Mouse (Mus musculus): ENCODE data around the gene Gorasp1.

Gorasp1 gene

GRCm38 (mm10) chr9:119937005-119937773 is at the start of gene Gorasp1, which contains the start of gene Ttc21a:
Gene Gorasp1 (minus strand): TSS chr9:119937565.
Gene Ttc21a (plus strand): TSS chr9:119937606.
- DNase-seq = peak; percentile 98

- peak; percentile 43 for DNase-seq
These were observed 48.7 kb upstream of the Gorasp1 start for GRCm38 (mm10) chr9:119985881-119986574.

DNA sequence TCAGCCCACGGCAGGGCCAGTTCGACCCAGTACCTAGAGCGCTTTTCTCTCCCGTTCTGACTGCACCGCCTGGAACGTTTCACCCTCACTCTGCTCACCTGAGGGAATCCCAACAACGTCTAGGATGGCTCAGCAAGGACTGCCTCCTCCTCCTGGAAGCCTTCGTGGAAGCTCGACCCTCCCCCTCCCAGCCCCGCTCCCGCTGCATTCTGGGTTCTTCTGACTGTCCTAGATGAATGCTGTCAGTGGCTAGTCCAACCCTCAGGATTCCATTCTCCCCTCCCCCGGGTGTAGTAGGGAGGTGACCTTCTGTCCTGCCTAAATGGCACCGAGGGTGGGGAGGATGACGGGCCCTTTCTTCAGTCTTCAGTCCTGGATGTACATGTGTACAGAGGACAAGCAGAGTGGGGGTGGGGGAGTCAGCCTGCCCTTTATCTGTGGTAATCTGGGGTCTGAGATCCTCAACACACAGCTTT is 47.2 kb upstream of the Gorasp1 start, which contains the start of gene Csrnp1:
Csrnp1 (minus strand) TSS at position 123 of the 476 bp plus-strand sequence.
- peak; percentile 66 for DNase-seq

- DNase-seq = peak; percentile 90
These were observed 46.5 kb upstream of the Gorasp1 start for GRCm38 (mm10) chr9:119983585-119984535.

GRCm38 (mm10) chr9:119982956-119983551 is 45.7 kb upstream of the Gorasp1 start:
- DNase-seq = peak; percentile 41

GRCm38 (mm10) chr9:119982241-119982811 is 45.0 kb upstream of the Gorasp1 start:
- peak; percentile 62 for DNase-seq

GRCm38 (mm10) chr9:119981183-119982179 is 44.1 kb upstream of the Gorasp1 start:
- peak; percentile 91 for DNase-seq

DNA sequence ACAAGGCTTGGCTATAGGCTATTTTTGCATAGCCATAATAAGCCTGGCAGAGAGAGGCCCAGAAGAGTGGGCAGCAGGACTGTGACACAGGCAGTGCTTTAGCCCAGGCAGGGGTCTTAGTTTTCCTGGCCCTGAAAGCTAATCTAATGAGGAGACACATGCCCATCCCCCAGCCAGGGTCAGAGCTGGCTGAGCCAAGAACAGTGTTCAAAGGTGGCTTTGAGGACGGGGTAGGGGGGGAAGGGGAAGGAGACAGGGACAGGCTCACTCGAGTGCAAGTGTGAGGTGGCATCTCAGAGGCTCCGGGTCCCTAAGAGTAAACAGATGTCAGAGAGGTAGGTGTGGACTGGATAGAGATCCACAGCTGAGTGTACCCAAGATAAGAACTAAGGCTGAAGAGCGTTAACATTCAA is 43.4 kb upstream of the Gorasp1 start:
- DNase-seq = peak; percentile 60

GRCm38 (mm10) chr9:119979749-119980148 is 42.4 kb upstream of the Gorasp1 start:
- no peak for DNase-seq

DNA sequence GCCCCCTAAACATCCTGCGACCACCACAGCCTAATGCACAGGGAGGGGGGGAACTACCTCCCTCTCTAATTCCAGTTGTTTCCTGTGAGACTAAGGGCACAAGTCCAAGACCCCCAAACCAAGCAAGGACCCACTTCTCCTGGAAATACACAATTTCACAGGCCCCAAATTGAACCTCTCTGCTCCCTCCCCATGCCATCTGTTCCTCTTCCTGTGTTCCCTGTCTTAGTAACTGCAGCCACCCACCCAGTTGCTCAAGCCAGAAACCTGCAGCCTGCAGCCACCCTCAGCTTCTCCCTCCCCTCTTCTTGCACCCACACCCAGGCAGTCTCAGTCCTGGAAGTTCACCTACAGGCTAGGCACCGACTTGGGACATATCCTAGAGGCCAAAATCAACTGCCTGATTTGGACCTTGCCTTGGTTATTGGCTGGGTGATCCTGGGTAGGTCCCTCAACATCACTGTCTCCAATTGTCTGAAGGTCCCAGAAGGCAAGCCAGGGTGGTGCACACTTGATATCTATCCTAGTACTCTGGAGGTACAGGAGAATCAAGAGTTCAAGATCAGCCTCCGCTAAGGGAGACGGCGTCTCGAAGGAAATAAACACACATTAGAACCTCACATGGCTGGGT is 41.6 kb upstream of the Gorasp1 start:
- DNase-seq = no peak

DNA sequence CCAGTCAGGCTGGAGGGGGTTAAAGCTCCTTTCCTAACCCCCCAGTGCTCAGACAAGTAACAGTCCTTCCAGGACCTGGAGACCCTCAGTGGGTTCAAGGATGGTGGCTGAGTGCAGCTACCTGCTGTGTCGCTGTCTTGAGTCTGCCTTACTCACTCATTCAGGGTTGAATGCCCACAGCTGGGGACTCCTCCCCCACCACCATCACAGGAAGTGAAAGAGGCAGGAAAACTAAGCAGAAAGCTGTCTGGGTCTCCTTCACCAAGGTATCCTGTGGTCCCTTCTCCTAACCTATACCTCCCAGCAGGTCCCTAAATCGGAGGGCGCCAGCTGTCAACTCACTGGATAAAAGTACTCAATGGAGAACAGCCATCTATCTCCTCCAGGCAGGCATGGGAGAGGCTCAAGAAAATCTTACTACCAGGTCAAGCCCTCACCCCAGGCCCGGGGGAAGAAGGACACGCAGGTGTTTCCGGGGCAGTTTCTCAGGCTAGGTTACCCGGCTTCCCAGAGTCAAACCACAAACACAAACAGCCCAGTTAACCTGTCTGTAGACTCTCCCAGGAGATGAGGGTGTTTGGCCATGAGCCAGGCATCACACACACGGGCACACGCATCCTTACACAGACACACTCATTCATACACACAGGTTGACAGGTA is 40.9 kb upstream of the Gorasp1 start:
- no peak for DNase-seq

DNA sequence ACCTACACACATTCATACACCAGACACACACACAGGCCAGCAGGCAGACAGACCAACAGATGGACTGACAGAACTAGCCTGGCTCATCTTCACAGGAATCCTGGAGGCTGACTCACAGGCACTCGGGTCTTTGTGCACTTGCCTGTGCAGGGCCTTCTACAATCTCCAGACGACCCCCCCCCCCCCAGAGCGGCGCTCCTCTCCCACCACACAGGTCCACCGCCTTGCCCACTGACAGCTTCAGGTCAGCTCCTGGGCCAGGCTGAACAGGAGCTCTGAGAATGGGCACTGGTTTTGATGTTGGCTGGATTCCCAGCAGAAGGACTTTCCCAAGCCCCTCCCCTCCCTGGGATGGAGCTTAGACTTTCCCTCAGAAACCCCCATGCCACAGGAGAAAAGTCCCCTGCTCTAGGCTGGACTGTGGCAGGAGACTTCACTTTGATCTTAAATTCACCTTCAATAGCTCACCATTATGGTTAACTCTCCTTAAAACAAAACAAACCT is 40.2 kb upstream of the Gorasp1 start:
- DNase-seq = no peak

DNA sequence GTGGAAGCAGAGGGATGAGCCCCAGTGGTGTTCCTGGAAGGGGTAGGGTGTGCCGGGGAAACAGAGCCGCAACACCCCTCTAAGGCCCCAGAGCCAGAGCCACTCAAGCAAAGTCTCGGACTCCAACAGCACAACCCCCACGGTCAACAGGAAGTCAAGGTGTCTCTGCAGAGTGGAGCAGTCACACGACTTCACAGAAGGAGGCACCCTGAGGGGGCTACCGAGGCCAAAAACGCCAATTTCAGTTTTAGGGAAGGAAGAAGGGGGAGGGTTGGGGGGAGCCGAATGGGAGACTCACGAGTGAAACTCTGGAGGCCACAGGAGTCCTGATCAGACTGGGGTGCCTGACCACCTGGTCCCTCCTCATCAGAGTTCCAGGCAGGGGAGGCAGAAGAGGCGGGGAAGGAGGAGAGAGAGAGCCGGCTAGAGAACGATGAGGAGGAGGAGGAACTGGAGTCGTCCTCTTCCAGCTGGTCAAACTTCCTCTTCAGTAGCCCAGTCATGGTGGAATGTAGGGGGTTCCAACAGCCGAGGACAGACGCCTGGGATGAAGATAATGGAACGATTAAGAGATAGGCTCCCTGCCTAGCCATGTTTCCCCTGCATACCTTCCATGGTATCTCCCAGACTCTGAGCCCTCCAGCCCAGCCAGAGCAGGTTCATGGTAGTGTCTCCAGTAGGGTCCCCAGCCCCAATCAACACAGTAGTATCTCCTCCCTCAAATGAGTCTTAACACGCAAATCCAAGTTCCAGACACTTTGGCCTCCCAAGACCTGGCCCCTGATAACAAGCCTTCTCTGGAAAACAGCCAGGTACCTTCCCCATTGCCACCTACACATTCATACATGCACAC is 39.6 kb upstream of the Gorasp1 start:
- DNase-seq = no peak

- DNase-seq = no peak
These were observed 37.9 kb upstream of the Gorasp1 start for GRCm38 (mm10) chr9:119975286-119975685.

DNA sequence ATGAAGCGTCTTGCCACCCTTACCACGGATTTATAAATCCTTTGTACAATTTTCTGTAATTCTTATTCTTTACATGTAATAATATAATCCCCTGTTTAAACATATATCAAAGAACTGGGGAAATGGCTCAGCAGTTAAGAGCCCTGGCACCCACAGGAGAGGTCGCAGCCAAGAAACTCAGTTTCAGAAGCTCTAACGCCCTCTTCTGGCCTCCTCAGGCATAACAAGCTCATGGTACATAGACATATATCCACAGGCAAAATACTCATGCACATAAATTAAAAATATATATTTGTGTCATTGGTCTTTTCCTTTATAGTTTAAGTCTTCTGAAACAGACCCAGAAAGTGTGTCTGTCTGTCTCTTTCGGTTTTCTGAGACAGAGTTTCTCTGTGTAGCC is 37.2 kb upstream of the Gorasp1 start:
- DNase-seq = no peak

GRCm38 (mm10) chr9:119973869-119974520 is 36.6 kb upstream of the Gorasp1 start:
- DNase-seq = no peak

DNA sequence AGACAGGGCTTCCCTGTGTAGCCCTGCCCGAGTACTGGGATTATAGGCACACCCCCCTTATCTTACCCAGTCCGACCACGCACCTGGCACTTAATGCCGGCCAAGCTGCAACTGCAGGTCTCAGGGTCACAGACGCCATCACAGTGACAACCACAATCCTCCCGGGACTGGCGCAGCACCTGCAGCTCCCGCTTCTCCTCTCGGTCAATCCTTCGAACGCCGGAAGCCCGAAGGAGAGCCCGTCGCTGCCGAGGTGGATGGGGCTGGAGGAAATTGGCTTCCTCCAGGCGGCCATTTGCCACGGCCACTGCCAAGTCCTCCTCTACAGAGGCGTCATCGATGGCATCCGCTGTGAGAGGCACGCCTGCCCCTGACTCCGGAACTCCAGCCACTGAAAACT is 35.9 kb upstream of the Gorasp1 start:
- DNase-seq = no peak

GRCm38 (mm10) chr9:119972582-119972981 is 35.2 kb upstream of the Gorasp1 start:
- DNase-seq = no peak
